Mouse (Mus musculus): ENCODE data around the gene Ambra1. TPM values are rescaled to one million over a fixed set of nuclear protein-coding genes. Genes with fewer than 3 reads are reported as not detected.

The Ambra1 gene
- total RNA-seq, 1 experiment from 2014 or later, result 28.8 TPM

DNA sequence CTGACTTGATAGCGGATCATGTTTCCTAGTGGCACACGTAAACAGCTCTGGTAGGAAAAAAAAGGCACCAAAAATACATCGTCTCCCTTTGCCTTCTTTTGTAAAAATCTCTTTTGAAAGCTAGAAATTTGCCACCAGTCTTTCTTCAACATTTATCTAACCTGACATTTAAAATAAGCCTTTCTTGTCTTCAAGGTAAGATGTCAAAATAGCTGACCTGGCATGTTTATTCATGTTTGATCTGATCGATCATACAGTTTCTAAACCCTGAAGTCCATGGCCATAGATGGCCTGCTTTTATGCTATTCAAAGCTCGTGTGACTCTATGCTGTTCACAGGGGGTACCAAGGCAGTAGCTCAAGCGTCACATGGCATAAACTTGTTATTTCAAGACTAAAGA lies 124.6 kb downstream of the Ambra1 start:
- ATAC-seq (replicated peaks; ENCODE audit: low read depth, poor library complexity, severe bottlenecking), result no peak

DNA sequence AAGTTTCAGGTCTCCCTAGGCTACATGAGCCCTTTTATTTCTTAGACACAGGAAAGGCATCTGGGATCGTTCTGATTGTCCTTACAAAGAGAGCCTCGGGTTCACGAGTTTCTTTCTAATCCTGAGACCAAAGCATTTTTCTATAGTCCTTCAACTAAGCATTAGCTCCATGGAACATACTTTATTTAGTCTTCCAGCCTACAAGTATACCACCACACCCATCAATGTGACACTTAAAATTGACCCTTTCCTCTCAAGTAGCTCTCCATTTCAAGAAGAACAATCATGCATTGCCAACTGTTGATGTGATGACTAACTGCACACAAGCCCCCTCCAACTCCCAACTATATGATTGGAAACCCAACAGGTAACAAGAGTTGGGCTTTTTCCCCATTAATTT lies 127.0 kb downstream of the Ambra1 start:
- no peak for ATAC-seq (replicated peaks; ENCODE audit: low read depth, poor library complexity, severe bottlenecking)

DNA sequence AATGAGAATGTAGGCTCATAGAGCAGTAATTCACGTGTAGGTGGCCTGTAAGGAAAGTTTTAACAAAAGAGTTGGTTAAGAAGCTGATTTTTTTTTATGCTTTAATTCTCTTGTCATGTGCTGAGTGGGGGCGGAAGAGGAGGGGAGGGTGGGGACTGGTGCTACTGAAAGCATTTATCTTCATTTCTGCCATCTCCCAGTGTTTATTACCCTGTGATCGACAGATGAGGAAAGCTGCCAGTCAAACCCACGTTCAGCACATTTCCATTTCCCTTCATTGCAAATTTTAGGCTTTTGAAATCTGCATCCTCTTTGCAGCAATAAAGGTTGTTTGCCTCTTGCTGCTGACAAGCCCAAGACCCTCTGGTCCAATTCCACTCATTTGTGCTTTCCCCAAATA lies 129.5 kb downstream of the Ambra1 start:
- ATAC-seq (replicated peaks; ENCODE audit: low read depth, poor library complexity, severe bottlenecking), result no peak

DNA sequence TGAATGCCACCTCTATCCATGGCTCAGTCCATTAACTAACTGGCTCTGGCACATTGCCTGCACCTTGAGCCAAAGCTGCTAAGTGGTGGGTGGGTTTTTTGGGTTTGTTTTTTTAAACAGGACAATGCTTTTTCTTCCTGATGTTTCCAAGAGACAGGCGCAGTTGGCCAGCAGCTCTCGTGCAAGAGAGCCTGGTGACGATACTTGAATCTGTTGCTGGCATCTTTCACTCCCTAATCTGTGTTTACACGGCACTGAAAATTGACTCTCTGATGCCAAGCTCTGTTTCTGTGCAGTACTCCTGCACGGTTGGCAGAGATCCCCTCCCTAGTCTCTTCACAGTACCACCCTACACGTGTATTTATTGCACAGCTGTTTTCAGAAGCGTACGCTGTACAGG lies 140.8 kb downstream of the Ambra1 start:
- no peak for ATAC-seq (replicated peaks; ENCODE audit: low read depth, poor library complexity, severe bottlenecking)

DNA sequence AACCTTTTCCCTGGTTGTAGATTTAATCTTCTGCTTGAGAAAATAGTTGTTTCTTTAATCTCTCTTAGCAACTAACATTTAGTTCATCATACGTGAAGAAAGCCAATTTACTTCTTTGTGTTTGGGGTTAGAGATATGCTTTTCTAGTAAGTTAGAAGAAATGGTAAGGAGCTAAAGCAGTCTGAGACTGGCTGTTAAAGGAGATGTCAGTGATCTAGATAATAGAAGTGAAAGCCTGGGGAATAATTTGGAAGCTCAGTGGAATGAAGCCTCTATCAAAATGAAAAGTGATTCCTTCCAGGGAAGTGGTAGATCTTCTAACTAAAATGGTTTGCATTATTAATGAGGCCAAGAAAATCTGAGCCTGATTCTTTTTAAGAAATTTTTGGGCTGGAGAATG lies 141.3 kb downstream of the Ambra1 start:
- ATAC-seq (replicated peaks; ENCODE audit: low read depth, poor library complexity, severe bottlenecking), result no peak

DNA sequence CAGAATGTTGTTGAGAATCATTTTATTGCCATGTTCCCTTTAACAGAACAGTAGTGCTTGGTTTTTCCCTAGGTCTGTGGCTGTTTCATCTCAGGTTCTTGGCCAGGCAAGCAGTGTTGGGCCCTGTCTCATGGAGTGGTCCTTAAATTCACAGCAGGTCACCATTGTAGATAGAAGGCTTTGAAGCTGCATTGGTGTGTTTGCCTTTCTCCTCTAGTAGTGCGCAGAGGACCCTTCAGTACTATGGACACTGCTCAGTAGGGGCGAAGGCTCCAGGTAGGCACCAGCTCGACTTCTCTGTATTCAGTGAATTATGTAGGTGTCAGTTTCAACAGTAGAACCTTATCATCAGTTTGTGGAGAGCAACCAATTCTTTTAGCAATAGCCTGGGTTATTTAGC lies 142.7 kb downstream of the Ambra1 start:
- no peak for ATAC-seq (replicated peaks; ENCODE audit: low read depth, poor library complexity, severe bottlenecking)

DNA sequence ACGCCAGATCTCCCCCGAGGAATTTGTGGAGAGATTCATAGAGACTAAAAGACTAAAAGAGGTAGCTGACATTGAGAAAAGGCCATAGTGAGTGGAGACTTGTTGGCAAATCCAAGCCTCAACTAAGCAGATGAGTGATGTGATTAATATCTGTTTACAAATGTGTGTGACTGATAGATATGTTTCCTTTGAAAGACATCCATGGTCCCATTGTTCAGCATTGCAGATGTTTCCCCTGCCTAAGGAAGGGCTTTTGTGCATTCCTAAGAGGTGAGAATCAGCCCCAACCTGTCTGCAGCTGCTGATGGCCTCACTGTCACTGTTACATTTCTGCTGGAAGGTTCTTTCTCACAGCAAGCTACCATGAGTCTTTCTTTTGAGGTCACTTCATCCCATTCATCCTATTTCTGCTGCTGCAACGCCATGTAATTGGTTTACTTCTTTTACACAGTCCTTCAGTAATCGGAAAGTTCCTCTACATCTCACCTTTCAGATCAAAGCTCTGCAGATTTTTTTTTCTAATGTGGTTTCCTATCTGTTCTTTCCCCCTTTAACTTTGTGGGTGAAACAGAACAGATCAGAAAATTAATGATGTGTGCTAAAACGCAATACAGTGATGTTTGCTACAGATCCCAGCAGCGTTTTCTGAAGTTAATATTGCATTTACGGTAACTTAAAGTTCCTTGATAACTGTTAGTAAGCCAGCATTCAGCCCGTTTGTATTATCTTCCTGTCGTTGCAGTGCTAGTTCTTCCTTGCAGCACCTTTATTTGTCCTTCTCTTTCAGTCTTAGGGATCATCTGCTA lies 146.3 kb downstream of the Ambra1 start:
- ATAC-seq (replicated peaks; ENCODE audit: low read depth, poor library complexity, severe bottlenecking), result no peak

DNA sequence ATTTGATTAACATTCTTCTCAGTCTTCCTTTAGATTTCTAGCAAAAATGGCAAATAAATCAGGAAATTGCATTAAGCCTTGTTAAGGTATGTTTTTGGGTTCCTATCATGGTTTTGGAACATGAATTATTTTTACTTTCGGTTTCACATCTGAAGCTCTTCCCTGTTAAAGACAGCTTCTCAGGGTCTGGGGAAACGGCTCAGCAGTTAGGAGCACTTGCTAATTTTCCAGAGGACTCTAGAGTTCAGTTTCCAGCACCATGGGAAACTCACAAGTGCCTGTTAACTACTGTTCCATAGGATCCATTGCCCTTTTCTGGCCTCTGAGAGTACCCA lies 146.8 kb downstream of the Ambra1 start:
- ATAC-seq (replicated peaks; ENCODE audit: low read depth, poor library complexity, severe bottlenecking), result 0 out of 2 replicates have a peak, but pooled peaks have one; percentile 50

DNA sequence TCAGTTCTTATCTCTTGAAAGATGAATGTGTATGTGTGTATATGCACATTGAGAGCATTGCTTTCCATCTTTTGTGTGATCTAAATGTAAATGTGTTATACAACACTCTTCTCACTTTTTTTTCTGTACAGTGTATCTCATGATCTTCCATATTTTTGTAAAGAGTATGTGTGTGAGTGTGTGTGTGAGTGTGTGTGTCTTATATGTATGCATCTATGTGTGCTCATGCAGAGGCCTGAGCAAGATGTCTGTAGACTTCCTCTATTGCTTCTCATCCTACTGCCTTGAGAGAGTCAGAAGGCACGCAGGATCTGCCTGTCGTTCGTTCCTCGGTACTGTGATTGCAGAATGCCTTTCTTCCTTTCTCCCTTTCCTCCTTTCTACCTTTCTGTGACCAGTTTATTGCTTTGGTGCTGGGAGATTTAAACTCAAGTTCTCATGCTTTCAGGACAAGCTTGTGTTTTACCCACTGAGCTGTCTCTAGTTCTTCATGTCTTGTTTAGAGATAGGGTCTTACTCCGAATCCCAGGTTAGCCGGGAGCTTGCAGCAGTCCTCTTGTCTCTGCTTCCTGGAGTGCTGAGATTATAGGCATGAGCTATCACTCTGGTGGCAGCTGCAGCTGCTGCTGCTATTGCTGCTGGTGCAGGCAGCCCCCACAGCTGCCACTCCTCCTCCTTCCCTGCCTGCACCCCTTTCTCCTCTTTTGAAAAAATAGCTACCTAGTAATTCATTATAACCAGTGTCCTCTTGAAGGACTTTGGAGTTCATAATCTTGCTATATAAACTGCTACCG lies 148.7 kb downstream of the Ambra1 start:
- ATAC-seq (replicated peaks; ENCODE audit: low read depth, poor library complexity, severe bottlenecking), result no peak

DNA sequence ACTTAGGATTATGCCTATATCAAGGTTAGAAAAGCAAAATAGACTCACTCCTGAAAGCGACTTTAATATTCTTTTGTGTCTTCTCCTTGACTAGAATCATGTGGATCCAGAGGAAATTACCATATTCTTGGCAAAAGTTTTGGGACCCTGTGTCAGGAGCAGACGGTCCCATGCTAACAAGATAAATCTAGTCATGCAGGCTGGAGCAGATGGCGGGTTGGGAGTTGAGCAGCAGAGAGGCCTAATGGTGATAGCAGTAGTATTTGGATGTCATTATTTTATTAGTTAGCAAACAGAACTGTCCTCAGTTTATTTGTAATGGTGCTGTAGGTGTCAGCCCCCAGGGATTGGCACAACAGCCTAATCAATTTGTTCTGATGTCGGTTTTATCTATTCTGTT lies 154.0 kb downstream of the Ambra1 start:
- ATAC-seq (replicated peaks; ENCODE audit: low read depth, poor library complexity, severe bottlenecking), result no peak

DNA sequence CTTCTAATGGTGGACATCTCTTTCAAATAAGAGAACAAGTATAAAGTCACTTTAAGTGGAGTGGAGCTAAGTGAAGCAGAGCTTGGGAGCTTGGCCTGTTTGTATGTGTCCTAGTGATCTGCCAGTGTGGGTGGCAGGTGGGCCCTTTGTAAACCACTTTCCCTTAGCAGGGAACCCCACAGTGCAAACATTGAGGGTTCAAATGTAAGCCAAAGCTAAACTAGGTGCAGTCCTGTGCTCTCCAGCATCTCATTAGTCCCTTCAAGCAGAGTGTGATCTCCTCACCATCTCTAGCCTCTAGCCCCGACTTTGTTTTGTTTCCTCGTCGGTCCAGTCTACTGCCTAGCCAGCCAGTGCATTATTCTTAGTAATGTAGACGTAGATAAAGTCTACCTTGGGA lies 154.7 kb downstream of the Ambra1 start:
- no peak for ATAC-seq (replicated peaks; ENCODE audit: low read depth, poor library complexity, severe bottlenecking)

DNA sequence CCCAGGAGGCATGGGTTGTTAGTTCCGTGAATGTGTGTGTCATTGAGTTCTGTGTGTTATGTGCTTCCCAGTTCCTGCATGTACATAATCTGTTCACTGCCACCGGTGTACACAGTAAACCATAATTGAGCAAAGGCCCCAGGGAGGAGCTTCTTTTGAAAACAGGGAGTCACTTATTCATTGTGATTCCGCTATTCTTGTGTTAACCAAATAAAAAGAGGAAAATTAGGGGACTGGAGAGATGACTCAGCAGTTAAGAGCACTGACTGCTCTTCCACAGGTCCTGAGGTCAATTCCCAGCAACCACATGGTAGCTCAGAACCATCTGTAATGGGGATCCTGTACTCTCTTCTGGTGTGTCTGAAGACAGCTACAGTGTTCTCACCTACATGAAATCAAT lies 164.8 kb downstream of the Ambra1 start:
- no peak for ATAC-seq (replicated peaks; ENCODE audit: low read depth, poor library complexity, severe bottlenecking)

DNA sequence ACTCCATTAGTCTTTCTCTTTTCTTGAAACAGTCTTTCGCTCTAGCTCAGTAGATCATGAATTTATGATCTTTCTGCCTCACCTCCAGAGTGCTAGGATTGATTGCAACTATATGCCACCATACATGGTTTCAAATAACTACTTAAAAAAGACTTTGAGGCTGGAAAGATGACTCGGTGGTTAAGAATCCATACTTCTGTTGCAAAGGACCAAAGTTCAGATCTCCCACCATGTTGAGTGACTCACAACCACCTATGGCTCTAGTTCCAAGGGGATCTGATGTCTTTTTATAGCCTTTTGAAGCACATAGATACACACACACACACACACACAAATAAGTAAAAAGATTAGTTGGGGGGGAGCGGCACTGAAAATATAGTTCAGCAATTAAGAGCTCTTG lies 165.5 kb downstream of the Ambra1 start:
- no peak for ATAC-seq (replicated peaks; ENCODE audit: low read depth, poor library complexity, severe bottlenecking)

DNA sequence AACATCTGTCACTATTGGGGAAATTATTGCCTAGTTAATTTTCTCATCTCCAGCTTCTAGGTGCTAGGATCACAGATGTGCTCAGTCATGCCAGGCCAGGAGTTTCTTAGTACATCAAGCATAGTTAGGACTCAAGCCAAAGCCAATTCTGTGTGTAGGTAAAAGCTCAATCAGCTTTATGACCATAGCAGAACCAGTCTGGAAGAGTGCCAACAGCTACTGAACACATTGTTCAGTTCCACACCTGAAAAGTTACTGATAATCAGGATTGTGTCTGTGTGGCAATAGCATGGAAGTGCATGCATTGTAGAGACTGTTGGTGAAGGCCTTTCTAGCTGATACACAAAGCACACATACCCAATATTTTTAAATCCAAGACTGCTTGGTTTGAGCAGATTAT lies 168.0 kb downstream of the Ambra1 start:
- no peak for ATAC-seq (replicated peaks; ENCODE audit: low read depth, poor library complexity, severe bottlenecking)

DNA sequence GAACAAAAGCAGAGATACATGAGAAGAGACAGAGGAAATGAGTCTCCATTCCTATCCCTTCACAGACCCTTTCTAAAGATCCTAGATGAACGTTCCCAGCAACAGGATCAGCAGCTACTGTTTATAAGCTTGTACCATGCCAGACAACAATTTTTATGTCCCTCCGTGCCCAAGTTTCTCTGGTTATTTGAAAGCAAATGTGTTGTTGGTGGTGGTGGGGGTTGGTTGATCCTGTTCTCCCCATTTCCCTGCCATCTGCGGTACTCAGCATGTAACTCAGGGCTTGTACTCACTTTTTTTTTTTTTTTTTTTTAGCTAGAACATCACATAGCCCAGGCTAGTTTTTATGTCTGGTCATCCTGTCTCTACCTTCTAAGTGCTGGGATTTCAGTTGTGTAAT lies 169.2 kb downstream of the Ambra1 start:
- ATAC-seq (replicated peaks; ENCODE audit: low read depth, poor library complexity, severe bottlenecking), result no peak

DNA sequence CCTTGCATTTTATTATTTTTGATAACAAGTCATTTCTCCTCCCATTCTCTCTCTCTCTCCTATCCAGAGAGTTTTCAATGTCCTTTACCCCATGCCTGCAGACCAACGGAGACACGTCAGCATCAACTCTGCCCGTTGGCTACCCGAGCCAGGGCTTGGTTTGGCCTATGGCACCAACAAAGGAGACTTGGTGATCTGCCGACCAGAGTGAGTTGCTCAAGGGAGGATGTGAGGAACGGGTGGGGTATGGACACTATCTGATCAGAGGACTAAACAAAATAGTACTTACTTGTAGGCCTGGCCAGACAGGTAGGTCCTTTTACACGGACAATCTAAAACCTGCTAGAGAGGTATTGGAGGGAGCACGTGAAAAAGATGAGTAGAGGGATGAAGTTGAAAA lies 170.5 kb downstream of the Ambra1 start:
- ATAC-seq (replicated peaks; ENCODE audit: low read depth, poor library complexity, severe bottlenecking), result no peak

DNA sequence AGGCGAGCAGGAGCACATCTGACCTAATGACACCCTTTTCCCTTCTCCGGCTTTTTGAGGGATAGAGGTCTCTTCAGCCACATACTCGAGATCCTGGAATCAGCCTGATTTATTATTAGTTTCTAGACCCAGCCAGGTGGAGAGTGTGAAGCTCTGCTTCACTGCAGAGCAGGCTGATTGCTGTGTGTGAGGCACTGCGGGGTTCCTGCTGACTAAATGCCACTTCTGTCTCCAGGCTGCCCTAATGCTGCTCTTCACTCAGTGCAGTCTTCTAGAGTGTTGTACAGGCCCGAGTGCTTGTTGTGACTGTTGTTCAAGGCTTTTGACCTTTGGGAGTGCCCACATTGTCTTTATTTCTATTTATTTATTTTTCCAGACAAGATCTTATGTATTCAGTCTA lies 172.4 kb downstream of the Ambra1 start:
- no peak for ATAC-seq (replicated peaks; ENCODE audit: low read depth, poor library complexity, severe bottlenecking)

DNA sequence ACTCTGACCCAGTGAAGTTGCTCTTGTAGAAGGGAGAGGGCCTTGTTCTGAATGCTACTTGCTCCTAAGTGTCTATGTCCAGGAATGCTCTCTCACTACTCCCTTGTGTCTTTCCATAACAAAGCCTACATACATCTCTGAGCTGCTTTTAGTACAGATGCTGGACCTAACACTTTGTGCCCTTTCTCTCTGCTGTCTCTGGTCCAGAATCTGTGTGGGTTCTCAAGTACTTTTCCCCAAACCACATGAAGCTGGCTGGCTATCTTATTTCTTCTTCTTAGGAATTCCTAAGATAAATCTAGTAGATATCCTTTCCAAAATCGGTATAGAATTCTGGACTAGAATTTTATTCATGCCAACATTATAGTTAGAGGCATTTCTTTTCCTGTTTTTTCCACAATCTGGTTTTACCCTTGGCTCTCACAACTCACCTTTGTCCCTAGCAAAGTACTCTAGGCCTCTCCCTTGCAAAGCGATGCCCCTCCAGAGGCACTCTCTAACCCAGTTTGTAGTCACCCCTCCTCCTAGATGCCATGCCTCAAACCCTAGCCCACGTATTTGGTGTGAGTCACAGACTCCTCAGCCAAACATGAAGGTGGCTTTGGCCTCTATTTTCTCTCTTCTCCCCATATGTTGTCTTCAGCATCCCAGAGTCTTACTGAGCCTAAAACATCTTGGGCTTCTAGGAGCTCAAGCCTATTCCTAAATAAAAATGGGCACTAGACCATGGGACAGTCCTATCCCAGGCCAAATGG lies 173.4 kb downstream of the Ambra1 start:
- no peak for ATAC-seq (replicated peaks; ENCODE audit: low read depth, poor library complexity, severe bottlenecking)

DNA sequence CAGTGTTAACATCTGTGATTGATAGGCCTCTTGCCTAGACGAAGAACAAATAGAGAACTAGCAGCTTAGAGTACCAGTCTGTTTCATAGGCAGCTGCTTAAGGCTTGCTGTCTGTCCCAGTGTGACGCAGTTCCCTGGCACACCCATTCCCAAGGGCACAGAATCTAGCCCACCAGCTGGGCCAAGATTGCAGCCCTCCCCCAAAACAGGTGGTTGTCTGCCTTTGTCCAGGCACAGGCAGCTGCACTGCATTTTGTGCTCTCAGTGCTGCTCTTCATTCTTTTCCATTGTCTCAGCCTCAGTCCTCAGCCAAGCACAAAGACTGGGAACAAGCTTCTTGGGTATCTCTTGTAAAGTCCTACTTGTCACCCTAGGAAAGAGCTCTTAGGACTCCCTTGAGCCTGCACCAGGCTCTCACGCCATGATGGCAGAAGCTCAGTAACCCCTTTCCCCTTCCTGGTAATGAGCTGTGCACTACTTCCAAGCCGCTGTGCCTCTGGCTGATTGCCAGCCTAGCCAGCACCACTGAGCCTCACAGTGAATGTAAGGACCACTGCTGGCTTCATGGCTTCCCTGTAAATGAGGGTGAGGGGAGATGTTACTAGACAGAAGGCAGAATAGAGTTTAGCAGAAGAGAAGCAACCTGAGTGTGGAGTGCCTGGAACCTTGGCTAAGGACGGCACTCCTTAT lies 174.8 kb downstream of the Ambra1 start:
- ATAC-seq (replicated peaks; ENCODE audit: low read depth, poor library complexity, severe bottlenecking), result no peak

DNA sequence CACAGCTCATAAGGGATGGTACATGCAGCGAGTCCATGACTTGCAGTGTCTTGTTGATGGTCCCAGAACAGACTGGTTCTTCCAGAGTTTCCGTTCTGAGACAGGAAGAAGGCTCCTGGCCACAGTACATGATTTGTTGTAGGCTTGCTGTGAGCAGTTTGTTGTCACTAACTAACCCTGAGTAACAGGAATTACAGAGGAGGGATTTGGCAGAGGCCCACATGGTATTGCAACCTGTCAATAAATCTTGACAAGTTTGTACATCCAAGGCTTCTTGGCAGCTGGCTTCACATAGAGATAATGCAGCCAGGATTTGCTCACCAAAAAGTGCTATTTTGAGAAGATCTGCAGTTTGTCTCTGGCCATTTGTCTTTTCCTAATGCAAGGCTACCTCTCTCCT lies 176.2 kb downstream of the Ambra1 start:
- ATAC-seq (replicated peaks; ENCODE audit: low read depth, poor library complexity, severe bottlenecking), result no peak

Measured in common myeloid progenitor, adult 5-6 weeks (primary cell).